12 mouse cellular contexts compared by ENCODE assay signal in the genomic region with DNA sequence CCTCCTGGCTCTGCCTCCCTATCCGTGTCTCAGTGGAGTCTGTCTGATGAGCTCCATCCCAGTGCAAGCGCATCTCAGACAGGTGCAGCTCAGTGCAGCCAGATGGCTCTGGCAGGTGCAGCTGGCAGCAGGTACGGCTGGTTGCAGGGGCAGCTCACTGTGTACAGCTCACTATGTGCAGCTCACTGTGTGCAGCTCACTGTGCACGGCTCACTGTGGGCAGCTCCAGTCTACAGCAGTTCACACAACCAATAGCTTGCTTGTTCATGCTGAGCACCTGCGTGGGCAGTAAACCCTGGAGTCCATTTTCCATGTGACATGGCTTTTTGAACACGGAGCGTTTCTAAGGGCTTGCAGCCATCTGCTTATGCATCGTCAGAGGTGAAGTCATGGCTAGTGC. TPM values are rescaled to one million over a fixed set of nuclear protein-coding genes. Genes with fewer than 3 reads are reported as not detected.
DNase-seq lines count a peak whose midpoint lies in the region; ATAC-seq and TF ChIP-seq lines count a peak whose summit lies in the region.
"Had no signal": no experiment of that assay in that cellular context is flagged by ENCODE, and none has a peak within 500 bp of the region (broad histone marks: within the 10 kb centered on the region; RNA-seq: fewer than 3 reads in every experiment).

No protein-coding gene starts in this region.

- no peak overlapping the region for H3K9ac ChIP-seq in hindbrain, embryonic 14.5 days
- H3K9ac ChIP-seq in hindbrain, embryonic 11.5 days (ENCODE audit: low read depth, low read length) = no peak overlapping the region
- H3K9ac ChIP-seq: lung, embryonic 14.5 days had no signal

- H3K27ac ChIP-seq in hindbrain, embryonic 14.5 days = no peak overlapping the region
- H3K27ac ChIP-seq in hindbrain, embryonic 11.5 days (ENCODE audit: low read depth, low read length) = no peak overlapping the region
- H3K27ac ChIP-seq in small intestine, adult 2 months (ENCODE audit: insufficient read depth, low read depth, low read length) = no peak overlapping the region

- H3K9me3 ChIP-seq in hindbrain, embryonic 14.5 days (ENCODE audit: control insufficient read depth, low read length) = no peaks in the 10 kb centered on the region
- no peaks in the 10 kb centered on the region for H3K9me3 ChIP-seq in hindbrain, embryonic 11.5 days (ENCODE audit: control insufficient read depth, low read length)
- H3K9me3 ChIP-seq in megakaryocyte, embryonic 14.5 days = peaks cover 5% of the 10 kb centered on the region; the same call in 1 of the 2 replicates

- no peak for TF ChIP-seq CTCF in small intestine, adult 2 months (IDR thresholded peaks at IDR 0.05; ENCODE audit: extremely low read depth, insufficient read length, insufficient replicate concordance, low read depth, low read length)

- no peak for ATAC-seq in hindbrain, embryonic 14.5 days (ENCODE audit: low FRiP score)
- ATAC-seq in hindbrain, embryonic 11.5 days (ENCODE audit: low FRiP score) = no peak
- no peak for ATAC-seq in megakaryocyte, adult 5-6 weeks (ENCODE audit: poor library complexity, severe bottlenecking)
- ATAC-seq: inflammation-experienced regulatory T-cells, adult 6 months had no signal

- no peak for DNase-seq in hindbrain, embryonic 14.5 days (ENCODE audit: low spot score)
- DNase-seq in hindbrain, embryonic 11.5 days (ENCODE audit: low spot score) = no peak
- DNase-seq in cerebellum, postnatal 10 days = peak; percentile 52 to 55
- DNase-seq in adipocyte (ENCODE audit: low spot score) = no peak
- DNase-seq: gastrocnemius, postnatal 25 days; left cerebral cortex, postnatal 4 days; lung, embryonic 14.5 days; right cerebral cortex, postnatal 4 days had no signal

- H3K4me3 ChIP-seq in hindbrain, embryonic 14.5 days (replicated peaks; ENCODE audit: low read length) = no peak overlapping the region
- no peak overlapping the region for H3K4me3 ChIP-seq in hindbrain, embryonic 11.5 days (ENCODE audit: low read depth, low read length)
- H3K4me3 ChIP-seq in megakaryocyte, embryonic 14.5 days (replicated peaks) = peak overlapping the region; percentile 23
- peak overlapping the region; percentile 36 for H3K4me3 ChIP-seq in small intestine, adult 2 months (ENCODE audit: low read depth, low read length)

- TF ChIP-seq POLR2A in small intestine, adult 2 months (IDR thresholded peaks at IDR 0.05; ENCODE audit: low read depth, low read length) = no peak

- peaks cover 3% of the 10 kb centered on the region; the same call in 1 of the 2 replicates for H3K36me3 ChIP-seq in hindbrain, embryonic 14.5 days (replicated peaks; ENCODE audit: control insufficient read depth, insufficient read depth)
- no peaks in the 10 kb centered on the region for H3K36me3 ChIP-seq in hindbrain, embryonic 11.5 days (ENCODE audit: control insufficient read depth, insufficient read depth, low read length)
- H3K36me3 ChIP-seq in megakaryocyte, embryonic 14.5 days (replicated peaks; ENCODE audit: low read length) = peaks cover 48% of the 10 kb centered on the region
- H3K36me3 ChIP-seq in small intestine, adult 2 months (ENCODE audit: control insufficient read depth, insufficient read depth, low read length) = no peaks in the 10 kb centered on the region

- H3K4me2 ChIP-seq in hindbrain, embryonic 14.5 days (replicated peaks) = peak overlapping the region; percentile 15
- H3K4me2 ChIP-seq in hindbrain, embryonic 11.5 days (replicated peaks; ENCODE audit: low read depth, low read length) = no peak overlapping the region
- H3K4me2 ChIP-seq: lung, embryonic 14.5 days had no signal

- 89% methylated on average over 8 of the region's 8 CpGs for WGBS in hindbrain, embryonic 14.5 days
- WGBS in hindbrain, embryonic 11.5 days = 94% methylated on average over 8 of the region's 8 CpGs
- WGBS in small intestine, adult 2 months = 74% methylated on average over 8 of the region's 8 CpGs

- H3K4me1 ChIP-seq in hindbrain, embryonic 14.5 days (replicated peaks; ENCODE audit: control insufficient read depth, insufficient read depth, low read length) = peaks cover 7% of the 10 kb centered on the region; the same call in 1 of the 2 replicates
- no peaks in the 10 kb centered on the region; the same call in 1 of the 2 replicates for H3K4me1 ChIP-seq in hindbrain, embryonic 11.5 days (replicated peaks; ENCODE audit: control insufficient read depth, insufficient read depth, low read length)
- H3K4me1 ChIP-seq in megakaryocyte, embryonic 14.5 days = peaks cover 82% of the 10 kb centered on the region
- peaks cover 4% of the 10 kb centered on the region for H3K4me1 ChIP-seq in small intestine, adult 2 months (ENCODE audit: control insufficient read depth, insufficient read depth, insufficient read length, low read length)

- H3K27me3 ChIP-seq in hindbrain, embryonic 14.5 days (ENCODE audit: control insufficient read depth, insufficient read depth, low read length) = no peaks in the 10 kb centered on the region
- no peaks in the 10 kb centered on the region for H3K27me3 ChIP-seq in hindbrain, embryonic 11.5 days (ENCODE audit: control insufficient read depth, insufficient read depth, low read length)
- H3K27me3 ChIP-seq in megakaryocyte, embryonic 14.5 days (replicated peaks) = peaks cover 42% of the 10 kb centered on the region
- no peaks in the 10 kb centered on the region for H3K27me3 ChIP-seq in small intestine, adult 2 months (ENCODE audit: control insufficient read depth, insufficient read depth, low read length)

RNA-seq across cellular contexts. Expression of a gene that starts 54.4 kb away (rescaled TPM):
- polyA plus RNA-seq in hindbrain, embryonic 14.5 days (2014; fragmentation: Nextera tagmentation; extraction: Ambion mirVana) = 158 and 173 TPM in 2 replicates
- 51.0 and 54.4 TPM in 2 replicates for polyA plus RNA-seq in hindbrain, embryonic 11.5 days (2014; fragmentation: Nextera tagmentation; extraction: Ambion mirVana)
- polyA plus RNA-seq in megakaryocyte, embryonic 14.5 days (2012; ENCODE audit: insufficient read depth, low replicate concordance) = 57.1 and 57.7 TPM in 2 replicates
- total RNA-seq in megakaryocyte, adult 5-6 weeks (2015) = 7.2 and 10.1 TPM in 2 replicates
- total RNA-seq in megakaryocyte, adult 5-6 weeks (2017) = 26.4 and 32.3 TPM in 2 replicates
- polyA plus RNA-seq in small intestine, adult 2 months (2012; rRNA removed) = 6.3 and 11.2 TPM in 2 replicates

Comparison
In these comparisons a context has a peak if more than half of its experiments do, and no peak if none do; other contexts are left out.
1. DNase-seq: peak in cerebellum, postnatal 10 days (2 of 2); none in hindbrain, embryonic 14.5 days (single experiment), hindbrain, embryonic 11.5 days (single experiment) and adipocyte (single experiment).
2. H3K4me3 ChIP-seq: peak in megakaryocyte, embryonic 14.5 days (single experiment) and small intestine, adult 2 months (single experiment); none in hindbrain, embryonic 14.5 days (single experiment) and hindbrain, embryonic 11.5 days (single experiment).